ENCODE assay signal across 29 mouse cellular contexts in the genomic region with DNA sequence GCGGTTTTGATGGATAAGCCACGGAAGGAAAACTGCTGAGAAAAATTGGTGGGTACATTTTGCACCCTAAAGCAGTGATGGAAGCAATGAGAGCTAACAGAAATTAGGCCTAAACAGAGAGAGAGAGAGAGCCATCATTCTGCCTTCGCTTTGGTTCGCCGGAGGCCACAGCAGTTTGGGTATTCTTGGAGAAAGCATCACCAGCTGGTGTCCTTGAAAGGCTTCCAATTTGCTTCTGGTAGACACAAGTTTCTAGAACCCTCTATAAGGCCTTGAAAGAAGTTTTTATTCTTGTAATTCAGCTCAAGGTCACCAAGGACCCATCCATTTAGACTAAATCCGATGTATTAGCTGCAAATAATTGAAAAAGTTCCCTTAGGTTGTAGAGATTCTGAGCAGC.
A peak's percentile ranks its signal among the peaks of the same experiment; 100 is the strongest.
DNase-seq lines count a peak whose midpoint lies in the region; ATAC-seq and TF ChIP-seq lines count a peak whose summit lies in the region.
"Had no signal": no experiment of that assay in that cellular context is flagged by ENCODE, and none has a peak within 500 bp of the region (broad histone marks: within the 10 kb centered on the region; RNA-seq: fewer than 3 reads in every experiment).

No protein-coding gene starts in this region.

- H3K4me1 ChIP-seq in forebrain, postnatal 0 days (ENCODE audit: insufficient read depth): no peaks in the 10 kb centered on the region
- H3K4me1 ChIP-seq in forebrain, embryonic 11.5 days (replicated peaks; ENCODE audit: control insufficient read depth, insufficient read depth, low read length): no peaks in the 10 kb centered on the region
- no peaks in the 10 kb centered on the region for H3K4me1 ChIP-seq in hindbrain, embryonic 10.5 days (replicated peaks)
- H3K4me1 ChIP-seq: embryonic facial prominence, embryonic 12.5 days; forebrain, embryonic 15.5 days; intestine, embryonic 15.5 days; limb, embryonic 12.5 days; liver, embryonic 15.5 days; neural tube, embryonic 12.5 days; stomach, embryonic 15.5 days had no signal

- DNase-seq in forebrain, postnatal 0 days: peak; percentile 4
- no peak for DNase-seq in forebrain, embryonic 11.5 days (ENCODE audit: low spot score)
- DNase-seq in right cerebral cortex, postnatal 10 days (ENCODE audit: low spot score in 2 of 2): peak; percentile 25 to 36
- no peak for DNase-seq in right cerebral cortex, postnatal 4 days
- peak; percentile 39 for DNase-seq in cerebellum, adult 9-11 months
- no peak for DNase-seq in embryo, embryonic 11 days
- DNase-seq in hindbrain, embryonic 10.5 days (ENCODE audit: low spot score): no peak
- DNase-seq: adrenal gland, postnatal 10 days; gastrocnemius, postnatal 10 days; heart, postnatal 14 days; kidney, adult 8-10 months; kidney, postnatal 4 days; lung, embryonic 14.5 days; right cerebral cortex, postnatal 14 days; thymus, adult 2 months; thymus, postnatal 36 days had no signal

- H3K27me3 ChIP-seq in forebrain, postnatal 0 days (ENCODE audit: insufficient read depth, low read length): no peaks in the 10 kb centered on the region
- no peaks in the 10 kb centered on the region for H3K27me3 ChIP-seq in forebrain, embryonic 11.5 days (ENCODE audit: control insufficient read depth, insufficient read depth, low read length)
- no peaks in the 10 kb centered on the region for H3K27me3 ChIP-seq in hindbrain, embryonic 10.5 days (ENCODE audit: insufficient read depth, poor library complexity, severe bottlenecking)
- H3K27me3 ChIP-seq: embryonic facial prominence, embryonic 12.5 days; forebrain, embryonic 15.5 days; intestine, embryonic 15.5 days; limb, embryonic 12.5 days; liver, embryonic 15.5 days; neural tube, embryonic 12.5 days; Patski; stomach, embryonic 15.5 days had no signal

- TF ChIP-seq CTCF in forebrain, postnatal 0 days (IDR thresholded peaks at IDR 0.05; ENCODE audit: low read depth): no peak

- H3K9ac ChIP-seq in forebrain, postnatal 0 days: no peak overlapping the region
- no peak overlapping the region for H3K9ac ChIP-seq in forebrain, embryonic 11.5 days (ENCODE audit: low read length)
- H3K9ac ChIP-seq: embryonic facial prominence, embryonic 12.5 days; forebrain, embryonic 15.5 days; intestine, embryonic 15.5 days; limb, embryonic 12.5 days; liver, embryonic 15.5 days; lung, embryonic 14.5 days; neural tube, embryonic 12.5 days; stomach, embryonic 15.5 days had no signal

- 72% methylated on average over 6 of the region's 6 CpGs for WGBS in forebrain, postnatal 0 days
- WGBS in forebrain, embryonic 11.5 days: 87% methylated on average over 6 of the region's 6 CpGs
- WGBS in hindbrain, embryonic 10.5 days: 93% methylated on average over 6 of the region's 6 CpGs

- H3K4me3 ChIP-seq in forebrain, postnatal 0 days (ENCODE audit: low read depth, low read length): no peak overlapping the region
- H3K4me3 ChIP-seq in forebrain, embryonic 11.5 days (ENCODE audit: low read depth, low read length): no peak overlapping the region
- H3K4me3 ChIP-seq in hindbrain, embryonic 10.5 days: no peak overlapping the region
- H3K4me3 ChIP-seq: embryonic facial prominence, embryonic 12.5 days; forebrain, embryonic 15.5 days; intestine, embryonic 15.5 days; left cerebral cortex, adult 2 months; limb, embryonic 12.5 days; liver, embryonic 15.5 days; myocyte; neural tube, embryonic 12.5 days; stomach, embryonic 15.5 days had no signal

- no peak overlapping the region for H3K27ac ChIP-seq in forebrain, postnatal 0 days (ENCODE audit: low read depth, low read length)
- no peak overlapping the region for H3K27ac ChIP-seq in forebrain, embryonic 11.5 days (ENCODE audit: low read depth, low read length)
- H3K27ac ChIP-seq in hindbrain, embryonic 10.5 days: no peak overlapping the region
- H3K27ac ChIP-seq: embryonic facial prominence, embryonic 12.5 days; forebrain, embryonic 15.5 days; hindbrain, postnatal 0 days; intestine, embryonic 15.5 days; kidney, postnatal 0 days; left cerebral cortex, adult 2 months; limb, embryonic 12.5 days; liver, embryonic 15.5 days; neural tube, embryonic 12.5 days; stomach, embryonic 15.5 days had no signal

- no peak for ATAC-seq in forebrain, postnatal 0 days
- ATAC-seq in forebrain, embryonic 11.5 days (replicated peaks; ENCODE audit: low FRiP score): no peak
- ATAC-seq: forebrain, embryonic 15.5 days; hindbrain, postnatal 0 days; intestine, embryonic 15.5 days; Patski had no signal

- no peak overlapping the region for H3K4me2 ChIP-seq in forebrain, postnatal 0 days (ENCODE audit: low read depth)
- no peak overlapping the region for H3K4me2 ChIP-seq in forebrain, embryonic 11.5 days (ENCODE audit: low read depth, low read length, severe bottlenecking)
- H3K4me2 ChIP-seq: embryonic facial prominence, embryonic 12.5 days; forebrain, embryonic 15.5 days; intestine, embryonic 15.5 days; limb, embryonic 12.5 days; liver, embryonic 15.5 days; lung, embryonic 14.5 days; midbrain, embryonic 11.5 days; neural tube, embryonic 12.5 days; stomach, embryonic 15.5 days had no signal

- H3K9me3 ChIP-seq in forebrain, postnatal 0 days (ENCODE audit: low read length): no peaks in the 10 kb centered on the region
- no peaks in the 10 kb centered on the region for H3K9me3 ChIP-seq in forebrain, embryonic 11.5 days (ENCODE audit: control insufficient read depth, low read length)
- no peaks in the 10 kb centered on the region for H3K9me3 ChIP-seq in hindbrain, embryonic 10.5 days
- H3K9me3 ChIP-seq: forebrain, embryonic 15.5 days; intestine, embryonic 15.5 days; limb, embryonic 12.5 days; liver, embryonic 15.5 days; neural tube, embryonic 12.5 days; stomach, embryonic 15.5 days had no signal

- H3K36me3 ChIP-seq in forebrain, postnatal 0 days (ENCODE audit: insufficient read depth): no peaks in the 10 kb centered on the region
- no peaks in the 10 kb centered on the region for H3K36me3 ChIP-seq in forebrain, embryonic 11.5 days (ENCODE audit: control insufficient read depth, insufficient read depth, low read length)
- no peaks in the 10 kb centered on the region for H3K36me3 ChIP-seq in hindbrain, embryonic 10.5 days
- H3K36me3 ChIP-seq: embryonic facial prominence, embryonic 12.5 days; forebrain, embryonic 15.5 days; intestine, embryonic 15.5 days; limb, embryonic 12.5 days; liver, embryonic 15.5 days; neural tube, embryonic 12.5 days; stomach, embryonic 15.5 days had no signal

Comparison
In these comparisons a context has a peak if more than half of its experiments do, and no peak if none do; other contexts are left out.
1. DNase-seq: peak in forebrain, postnatal 0 days (single experiment), right cerebral cortex, postnatal 10 days (2 of 2) and cerebellum, adult 9-11 months (single experiment); none in forebrain, embryonic 11.5 days (single experiment), right cerebral cortex, postnatal 4 days (single experiment), embryo, embryonic 11 days (single experiment) and hindbrain, embryonic 10.5 days (single experiment).